Mouse (Mus musculus) olfactory bulb, adult 2 months (tissue): ENCODE measurements around the gene Itgb1bp2.

ENCODE experiments used
- CTCF ChIP-seq: fragments of 200-500 bp; IDR thresholded peaks from 2 replicates; pipeline ENCODE4 v1.5.1; 2012; ENCODE audit warnings: low read depth, mild to moderate bottlenecking, low read length, moderate library complexity; ENCODE audit not compliant: insufficient read depth
- POLR2A ChIP-seq: fragments of 200-500 bp; IDR thresholded peaks from 2 replicates; pipeline ENCODE4 v1.6.1; 2012; ENCODE audit warnings: mild to moderate bottlenecking, low read depth, low read length, moderate library complexity; ENCODE audit not compliant: insufficient read depth

- TF ChIP-seq CTCF (no peak), POLR2A (no peak)
Observed at GRCm38 (mm10) chrX:101472202-101472601, 23.3 kb downstream of the Itgb1bp2 start.
